Mouse (Mus musculus): Measurements from ENCODE around the gene Dhps.

Dhps gene

DNA sequence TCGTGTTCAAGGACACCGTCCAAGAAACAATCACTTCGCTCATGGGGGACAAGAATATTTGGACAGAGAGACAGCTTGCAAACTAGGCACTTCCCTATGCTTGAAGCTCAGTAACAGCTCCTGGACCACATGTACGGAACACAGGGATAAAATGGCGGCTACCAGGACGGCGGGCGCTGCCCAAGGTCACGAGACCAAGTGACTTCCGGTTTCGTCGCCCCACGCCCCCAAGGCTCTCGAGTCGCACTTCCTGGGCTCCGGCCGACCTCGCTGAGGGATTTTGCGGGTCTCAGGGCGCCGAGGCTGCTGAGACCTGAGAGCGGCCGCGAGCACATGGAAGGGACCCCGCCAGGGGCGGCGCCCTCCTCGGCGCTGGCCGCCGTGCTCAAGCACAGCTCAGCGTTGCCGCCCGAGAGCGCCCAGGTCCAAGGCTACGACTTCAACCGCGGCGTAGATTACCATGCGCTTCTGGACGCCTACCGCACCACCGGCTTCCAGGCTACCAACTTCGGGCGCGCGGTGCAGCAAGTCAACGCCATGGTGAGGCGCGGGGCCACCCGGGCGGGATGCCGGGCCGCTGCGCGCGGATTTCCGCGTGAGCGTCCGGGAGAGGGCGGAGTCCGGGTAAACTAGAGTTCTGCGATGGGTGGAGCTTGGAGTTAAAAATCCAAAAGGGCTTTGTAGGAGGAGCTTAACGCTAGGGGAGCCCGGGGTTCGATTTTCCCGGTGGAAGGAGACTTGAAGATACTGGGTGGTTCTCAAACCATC, at the start of gene Dhps:
Gene Dhps, plus strand, starts transcription at position 244 of the 768 bp plus-strand sequence.
- in situ Hi-C loops (cut with MseI, MboI): no loop called here

GRCm38 (mm10) chr8:85023846-85024245, 47.7 kb upstream of the Dhps start:
- in situ Hi-C loops (cut with MseI, MboI): no loop called here

GRCm38 (mm10) chr8:85025098-85025932, 46.2 kb upstream of the Dhps start, which contains the start of gene Asna1:
Gene Asna1, minus strand, starts transcription at chr8:85025281.
- in situ Hi-C loops (cut with MseI, MboI): no loop called here

- in situ Hi-C loops (cut with MseI, MboI): no loop called here
Measured at GRCm38 (mm10) chr8:85026670-85027515, 44.7 kb upstream of the Dhps start, which contains the start of gene Trir. Gene Trir, plus strand, starts transcription at chr8:85026823.

- in situ Hi-C loops (cut with MseI, MboI): no loop called here
Measured at GRCm38 (mm10) chr8:85027516-85027855, 44.1 kb upstream of the Dhps start.

- in situ Hi-C loops (cut with MseI, MboI): no loop called here
Measured at GRCm38 (mm10) chr8:85027922-85028321, 43.6 kb upstream of the Dhps start.

- in situ Hi-C loops (cut with MseI, MboI): no loop called here
Measured at GRCm38 (mm10) chr8:85029271-85029670, 42.3 kb upstream of the Dhps start.

DNA sequence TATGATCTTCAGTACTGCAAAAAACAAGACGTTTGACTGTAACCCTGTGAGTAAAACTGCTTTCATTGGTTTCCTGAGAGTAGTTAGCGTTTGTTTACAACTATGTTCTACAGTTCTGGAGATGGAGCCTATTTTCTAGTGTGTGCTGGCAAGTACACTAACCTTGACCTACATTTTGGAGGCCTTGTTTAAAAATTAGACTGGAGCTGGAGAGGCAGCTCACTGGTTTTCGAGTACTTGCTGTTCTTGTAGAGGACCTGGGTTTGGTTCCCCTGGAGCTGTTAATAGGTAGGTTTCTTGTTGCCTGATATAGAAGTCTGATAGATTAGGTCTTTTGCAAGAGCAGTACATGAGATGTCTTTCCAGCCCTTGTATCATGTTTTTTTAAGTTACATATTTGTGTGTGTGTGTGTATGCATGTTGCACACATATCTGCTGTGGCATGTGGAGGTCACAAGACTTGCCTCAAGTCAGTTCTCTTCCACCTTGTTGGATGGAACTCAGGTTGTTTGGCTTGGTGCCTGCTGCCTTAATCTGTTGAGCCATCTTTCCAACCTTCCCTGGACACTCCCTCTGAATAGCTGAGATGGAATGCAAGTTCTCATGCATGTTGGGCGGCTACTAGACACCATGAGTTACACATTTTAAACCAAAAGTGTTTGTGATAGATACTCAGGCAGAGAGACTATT, 38.8 kb upstream of the Dhps start:
- in situ Hi-C loops (cut with MseI, MboI): no loop called here

DNA sequence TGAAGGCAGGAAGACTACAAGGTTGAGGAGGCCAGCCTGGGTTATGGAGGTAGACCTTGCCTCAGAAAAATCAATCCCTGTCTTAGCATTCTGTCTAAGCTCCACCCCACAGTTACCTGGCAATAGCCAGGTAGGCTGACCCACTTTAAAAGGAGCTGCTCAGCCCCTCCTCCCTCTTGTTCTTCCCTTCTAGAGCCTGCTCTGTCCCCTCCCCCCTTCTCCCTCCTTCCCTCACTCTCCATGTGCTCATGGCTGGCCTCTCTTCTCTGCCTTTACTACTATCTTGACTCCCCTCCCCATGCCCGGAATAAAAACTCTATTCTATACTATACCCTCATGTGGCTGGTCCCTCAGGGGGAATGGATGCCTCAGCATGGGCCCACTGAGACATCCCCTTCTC, 37.7 kb upstream of the Dhps start:
- in situ Hi-C loops (cut with MseI, MboI): no loop called here

DNA sequence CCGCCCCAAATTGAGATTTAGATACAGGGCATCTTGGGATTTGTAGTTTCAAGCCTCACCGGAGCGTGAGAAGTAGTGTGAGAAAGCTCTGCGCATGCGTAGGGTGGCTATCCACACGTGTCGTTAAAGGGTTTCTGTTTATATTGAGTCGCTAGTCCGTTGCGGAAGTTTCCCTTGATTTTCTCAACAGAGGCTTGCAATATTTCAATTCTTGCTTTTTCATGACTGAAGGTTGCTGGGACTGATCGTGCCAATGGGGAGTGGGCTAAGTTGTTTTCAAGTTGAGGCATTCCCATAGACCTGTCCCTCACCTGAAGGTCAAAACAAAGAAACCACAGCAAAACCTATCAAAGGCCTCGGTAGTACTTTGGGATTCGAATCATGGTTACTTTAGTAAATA, 36.8 kb upstream of the Dhps start:
- in situ Hi-C loops (cut with MseI, MboI): no loop called here

GRCm38 (mm10) chr8:85035165-85035727, 36.3 kb upstream of the Dhps start:
- in situ Hi-C loops (cut with MseI, MboI): no loop called here

- in situ Hi-C loops (cut with MseI, MboI): no loop called here
Measured at GRCm38 (mm10) chr8:85035728-85036310, 35.7 kb upstream of the Dhps start.

DNA sequence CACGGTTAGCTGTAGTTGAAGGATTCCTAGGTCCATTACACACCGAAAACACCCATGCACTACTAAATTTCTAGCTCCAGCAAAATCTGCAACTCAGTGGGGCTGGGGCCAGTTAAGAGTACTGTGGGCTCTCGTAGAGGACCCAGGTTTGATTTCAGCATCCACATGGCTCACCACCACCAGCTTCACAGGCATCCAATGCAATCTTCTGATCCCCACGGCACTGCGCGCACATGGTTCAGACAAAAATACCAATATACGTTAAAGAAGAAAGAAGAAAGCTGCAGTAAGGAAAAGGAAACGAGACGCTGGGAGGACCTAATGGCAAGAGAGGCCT, 35.2 kb upstream of the Dhps start:
- in situ Hi-C loops (cut with MseI, MboI): no loop called here

GRCm38 (mm10) chr8:85036718-85037365, 34.7 kb upstream of the Dhps start, which contains the start of gene Tnpo2:
Gene Tnpo2, plus strand, starts transcription at chr8:85036915.
- in situ Hi-C loops (cut with MseI, MboI): no loop called here

- in situ Hi-C loops (cut with MseI, MboI): no loop called here
Measured at GRCm38 (mm10) chr8:85037366-85037680, 34.2 kb upstream of the Dhps start.

- in situ Hi-C loops (cut with MseI, MboI): no loop called here
Measured at GRCm38 (mm10) chr8:85037681-85038531, 33.7 kb upstream of the Dhps start.

DNA sequence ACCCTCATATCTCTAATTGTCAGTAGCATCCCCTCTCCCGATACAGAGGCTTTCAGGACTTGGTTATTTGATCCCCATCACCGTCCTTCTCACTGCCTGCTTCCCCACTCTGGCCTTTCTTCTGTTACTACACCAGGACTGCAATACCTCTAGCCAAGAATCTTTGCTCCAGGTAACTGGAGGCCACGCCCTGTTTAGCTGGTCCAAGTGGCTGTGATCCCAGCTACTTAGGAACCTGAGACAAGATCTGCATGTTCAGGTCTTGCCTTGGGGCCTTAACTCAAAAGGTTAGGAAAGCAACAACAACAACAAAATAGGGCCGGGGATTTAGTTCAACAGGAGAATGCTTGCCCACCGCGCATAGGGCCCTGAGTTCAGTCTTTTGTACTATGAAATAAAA, 27.9 kb upstream of the Dhps start:
- in situ Hi-C loops (cut with MseI, MboI): no loop called here

- in situ Hi-C loops (cut with MseI, MboI): no loop called here
Measured at GRCm38 (mm10) chr8:85057367-85057766, 14.2 kb upstream of the Dhps start.

DNA sequence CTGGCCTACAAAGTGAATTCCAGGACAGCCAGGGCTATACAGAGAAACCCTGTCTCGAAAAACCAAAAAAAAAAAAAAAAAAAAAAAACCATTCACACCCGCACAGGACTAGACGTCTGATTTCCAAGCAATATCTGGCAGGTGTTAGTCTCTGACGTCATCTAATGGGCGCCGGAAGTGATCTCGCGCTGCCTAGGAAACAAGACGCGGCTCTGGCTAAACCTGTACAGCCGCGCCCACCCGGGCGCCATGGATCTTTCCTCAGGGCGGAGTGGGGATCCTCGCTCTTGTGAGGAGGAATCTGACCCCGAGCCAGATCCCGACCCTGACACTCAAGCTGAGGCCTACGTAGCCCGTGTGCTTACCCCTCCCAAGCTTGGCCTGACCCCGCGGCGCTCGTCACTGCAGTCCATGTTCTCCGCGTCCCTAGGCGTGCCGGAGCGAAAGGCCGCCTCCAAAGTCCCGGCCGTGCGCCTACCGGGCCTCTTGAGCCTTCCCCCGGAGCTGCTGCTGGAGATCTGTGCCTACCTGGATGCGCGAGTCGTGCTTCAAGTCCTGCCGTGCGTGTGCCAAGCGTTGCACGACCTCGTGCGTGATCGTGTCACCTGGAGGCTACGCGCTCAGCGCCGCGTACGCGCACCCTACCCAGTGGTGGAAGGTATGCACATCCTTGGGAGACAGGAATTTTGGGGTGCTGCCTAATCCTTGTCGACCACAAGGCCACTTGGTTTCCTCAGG, 11.5 kb upstream of the Dhps start, which contains the start of gene Fbxw9:
Gene Fbxw9, plus strand, starts transcription at position 177 of the 738 bp plus-strand sequence.
- in situ Hi-C loops (cut with MseI, MboI): no loop called here

Data from mouse trophoblast stem cell (cell line).